29 mouse cellular contexts compared by ENCODE assay signal in the genomic region with DNA sequence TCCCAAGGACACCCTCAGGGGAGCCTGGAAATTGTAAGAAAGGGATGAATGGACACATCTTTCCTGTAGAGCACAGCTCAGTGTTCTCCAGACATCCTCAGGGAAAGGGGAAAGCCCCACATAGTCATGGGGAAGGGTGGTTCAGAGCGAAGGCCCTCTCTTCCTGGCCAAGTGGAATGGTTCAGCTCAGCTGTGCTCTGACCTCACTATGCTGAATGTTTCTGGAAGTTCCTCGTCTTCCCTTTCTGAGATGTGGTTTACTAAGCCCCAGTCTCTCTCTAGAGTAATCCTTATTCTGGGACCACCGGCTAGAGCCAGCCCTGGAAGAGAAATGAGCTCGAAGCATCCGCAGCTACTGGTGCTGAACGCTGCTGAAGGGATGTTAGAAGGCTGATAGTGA. TPM values are rescaled to one million over a fixed set of nuclear protein-coding genes. Genes with fewer than 3 reads are reported as not detected.
"Had no signal": no experiment of that assay in that cellular context is flagged by ENCODE, and none has a peak within 500 bp of the region (broad histone marks: within the 10 kb centered on the region; RNA-seq: fewer than 3 reads in every experiment).

No protein-coding gene starts in this region.

- H3K4me1 ChIP-seq: liver, embryonic 12.5 days; liver, embryonic 13.5 days; liver, embryonic 15.5 days; megakaryocyte, embryonic 14.5 days; midbrain, embryonic 12.5 days; midbrain, embryonic 15.5 days; neural tube, embryonic 12.5 days had no signal

- H3K27ac ChIP-seq: limb, embryonic 10.5 days; limb, embryonic 13.5 days; liver, embryonic 12.5 days; liver, embryonic 13.5 days; liver, embryonic 14.5 days; liver, embryonic 15.5 days; macrophage; midbrain, embryonic 10.5 days; midbrain, embryonic 12.5 days; midbrain, embryonic 13.5 days; midbrain, embryonic 15.5 days; neural tube, embryonic 12.5 days had no signal

- H3K4me2 ChIP-seq: limb, embryonic 12.5 days; limb, embryonic 13.5 days; limb, embryonic 15.5 days; liver, embryonic 11.5 days; liver, embryonic 12.5 days; liver, embryonic 13.5 days; liver, embryonic 15.5 days; lung, embryonic 14.5 days; lung, embryonic 15.5 days; midbrain, embryonic 11.5 days; midbrain, embryonic 12.5 days; midbrain, embryonic 13.5 days; midbrain, embryonic 15.5 days; neural tube, embryonic 12.5 days had no signal

- H3K9me3 ChIP-seq: limb, embryonic 10.5 days; limb, embryonic 15.5 days; liver, embryonic 15.5 days; lung, embryonic 15.5 days; midbrain, embryonic 15.5 days had no signal

- DNase-seq: left cerebral cortex, postnatal 4 days; liver; liver, embryonic 13.5 days; lung, adult 18-20 months; lung, adult 2 months; midbrain, embryonic 14.5 days had no signal

- H3K27me3 ChIP-seq: limb, embryonic 12.5 days; limb, embryonic 13.5 days; limb, embryonic 15.5 days; liver, embryonic 12.5 days; liver, embryonic 13.5 days; liver, embryonic 15.5 days; lung, embryonic 15.5 days; midbrain, embryonic 12.5 days; midbrain, embryonic 13.5 days; midbrain, embryonic 15.5 days; neural tube, embryonic 12.5 days had no signal

- H3K4me3 ChIP-seq: limb, embryonic 10.5 days; limb, embryonic 12.5 days; limb, embryonic 13.5 days; limb, embryonic 15.5 days; liver, embryonic 12.5 days; liver, embryonic 13.5 days; liver, embryonic 15.5 days; lung, embryonic 15.5 days; megakaryocyte, embryonic 14.5 days; midbrain, embryonic 10.5 days; midbrain, embryonic 12.5 days; midbrain, embryonic 13.5 days; midbrain, embryonic 15.5 days; myocyte; neural tube, embryonic 12.5 days had no signal

- ATAC-seq: liver, embryonic 12.5 days; liver, postnatal 0 days; midbrain, embryonic 13.5 days; midbrain, embryonic 15.5 days; midbrain, embryonic 16.5 days had no signal

- H3K36me3 ChIP-seq: liver, embryonic 15.5 days; midbrain, embryonic 15.5 days had no signal

- H3K9ac ChIP-seq: limb, embryonic 12.5 days; limb, embryonic 13.5 days; limb, embryonic 15.5 days; liver, embryonic 12.5 days; liver, embryonic 13.5 days; liver, embryonic 14.5 days; liver, embryonic 15.5 days; liver, postnatal 0 days; lung, embryonic 14.5 days; lung, embryonic 15.5 days; midbrain, embryonic 12.5 days; midbrain, embryonic 13.5 days; midbrain, embryonic 15.5 days; neural tube, embryonic 12.5 days had no signal

RNA-seq across cellular contexts. Expression of a gene that starts 14.6 kb away (rescaled TPM):
- total RNA-seq: megakaryocyte-erythroid progenitor cell, adult 5-6 weeks; monocyte, adult 5-6 weeks had no signal
- polyA plus RNA-seq: macrophage had no signal
